18 mouse cellular contexts compared by ENCODE assay signal in genomic region chr9:88527956-88528355, GRCm38 (mm10). TPM values are rescaled to one million over a fixed set of nuclear protein-coding genes. Genes with fewer than 3 reads are reported as not detected.
"Had no signal": no experiment of that assay in that cellular context is flagged by ENCODE, and none has a peak within 500 bp of the region (broad histone marks: within the 10 kb centered on the region; RNA-seq: fewer than 3 reads in every experiment).

No protein-coding gene starts in this region.

- H3K27me3 ChIP-seq: limb, embryonic 13.5 days; liver, embryonic 15.5 days; neural tube, embryonic 15.5 days had no signal

- H3K4me2 ChIP-seq: limb, embryonic 13.5 days; liver, embryonic 11.5 days; liver, embryonic 15.5 days; neural tube, embryonic 15.5 days had no signal

- H3K36me3 ChIP-seq: limb, embryonic 13.5 days; liver, embryonic 15.5 days; neural tube, embryonic 15.5 days had no signal

- H3K9ac ChIP-seq: limb, embryonic 13.5 days; liver, embryonic 15.5 days; neural tube, embryonic 15.5 days had no signal

- H3K4me3 ChIP-seq: limb, embryonic 13.5 days; liver, embryonic 15.5 days; myocyte; neural tube, embryonic 15.5 days had no signal

- DNase-seq: left cerebral cortex, postnatal 4 days; lung, adult 2 months; lung, postnatal 36 days; midbrain, embryonic 14.5 days; right cerebral cortex, adult 18-20 months; right cerebral cortex, postnatal 25 days; thymus, postnatal 4 days had no signal

- H3K27ac ChIP-seq: limb, embryonic 13.5 days; liver, embryonic 15.5 days; neural tube, embryonic 15.5 days had no signal

- ATAC-seq: lung, postnatal 0 days had no signal

- H3K9me3 ChIP-seq: limb, embryonic 13.5 days; liver, embryonic 15.5 days; neural tube, embryonic 15.5 days had no signal

RNA-seq across cellular contexts. Expression of gene Trim43a, which starts 52.7 kb away (rescaled TPM):
- total RNA-seq: megakaryocyte progenitor cell, adult 5-6 weeks had no signal
- polyA plus RNA-seq: large intestine, adult 2 months; liver, embryonic 11.5 days; liver, embryonic 15.5 days; lung, adult 2 months; lung, postnatal 0 days; myocyte; neural tube, embryonic 11.5 days; small intestine, adult 2 months; stomach, embryonic 16.5 days had no signal
